In the genomic region with DNA sequence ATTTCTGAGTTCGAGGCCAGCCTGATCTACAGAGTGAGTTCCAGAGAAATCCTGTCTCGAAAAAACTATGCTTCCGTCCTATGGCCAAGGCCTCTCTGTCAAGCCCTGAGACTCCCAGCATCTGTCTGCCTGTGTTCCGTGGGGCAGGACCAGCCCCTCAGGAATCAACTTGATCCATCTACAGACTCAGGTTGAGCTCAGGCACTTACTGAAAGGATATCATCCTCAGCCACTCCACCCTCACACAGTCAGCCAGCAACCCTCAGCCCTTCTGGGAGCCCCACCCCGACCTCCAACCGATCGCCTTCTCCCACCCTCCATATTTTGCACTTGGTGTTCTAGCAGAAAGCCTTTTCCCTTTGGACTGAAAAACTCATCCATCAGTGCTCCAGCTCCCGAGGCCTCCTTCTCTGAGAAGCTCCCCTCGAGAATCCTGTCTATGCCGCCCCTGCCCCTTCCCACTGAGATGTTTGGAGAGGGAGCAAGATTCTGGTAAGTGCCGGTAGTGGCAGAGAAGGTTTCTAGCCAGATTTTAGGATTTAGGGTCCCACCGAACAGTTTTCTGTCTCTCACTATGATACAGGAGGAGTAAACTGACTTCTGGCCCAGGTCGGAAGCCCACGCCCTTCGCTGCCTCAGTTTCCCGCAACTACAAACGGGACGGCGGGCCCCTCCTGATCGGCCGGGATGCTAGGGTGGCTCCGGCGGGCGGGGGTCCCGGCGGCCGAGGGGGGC, we compare ENCODE assay signal across 8 mouse cellular contexts. TPM values are rescaled to one million over a fixed set of nuclear protein-coding genes. Genes with fewer than 3 reads are reported as not detected.
DNase-seq lines count a peak whose midpoint lies in the region; ATAC-seq and TF ChIP-seq lines count a peak whose summit lies in the region.

No protein-coding gene starts in this region.

- peak overlapping the region; percentile 95 for H3K4me2 ChIP-seq in heart, embryonic 14.5 days (ENCODE audit: low read length)
- peak overlapping the region; percentile 78 for H3K4me2 ChIP-seq in liver, postnatal 0 days (ENCODE audit: low read depth, low read length)
- H3K4me2 ChIP-seq in stomach, postnatal 0 days (replicated peaks; ENCODE audit: low read depth), result peak overlapping the region; percentile 90

- peaks cover 24% of the 10 kb centered on the region for H3K36me3 ChIP-seq in heart, embryonic 14.5 days (ENCODE audit: control insufficient read depth, insufficient read depth, low read length)
- H3K36me3 ChIP-seq in liver, postnatal 0 days (replicated peaks; ENCODE audit: insufficient read depth, low read length), result peaks cover 12% of the 10 kb centered on the region
- H3K36me3 ChIP-seq in stomach, postnatal 0 days (ENCODE audit: control insufficient read depth, insufficient read depth, low read length), result peaks cover 3% of the 10 kb centered on the region; the same call in 1 of the 2 replicates

- peak overlapping the region; percentile 72 to 80 for H3K4me3 ChIP-seq in heart, embryonic 14.5 days (ENCODE audit: control insufficient read depth in 1 of 2, insufficient read depth in 1 of 2, low read depth in 1 of 2, low read length in 2 of 2)
- peak overlapping the region; percentile 63 for H3K4me3 ChIP-seq in liver, postnatal 0 days (ENCODE audit: low read depth, low read length)
- peak overlapping the region; percentile 75 for H3K4me3 ChIP-seq in stomach, postnatal 0 days (ENCODE audit: low read depth, low read length)

- no peaks in the 10 kb centered on the region; the same call in 1 of the 2 replicates for H3K9me3 ChIP-seq in heart, embryonic 14.5 days (ENCODE audit: control insufficient read depth, low read length)
- H3K9me3 ChIP-seq in liver, postnatal 0 days (ENCODE audit: low read length), result no peaks in the 10 kb centered on the region
- H3K9me3 ChIP-seq in stomach, postnatal 0 days (ENCODE audit: control insufficient read depth, low read length), result no peaks in the 10 kb centered on the region

- TF ChIP-seq CTCF in liver, postnatal 0 days (IDR thresholded peaks at IDR 0.05; ENCODE audit: low read depth), result no peak
- TF ChIP-seq CTCF in stomach, postnatal 0 days (IDR thresholded peaks at IDR 0.05; ENCODE audit: low read depth), result no peak

- TF ChIP-seq EP300 in liver, postnatal 0 days (IDR thresholded peaks at IDR 0.05; ENCODE audit: low read depth), result no peak
- TF ChIP-seq EP300 in stomach, postnatal 0 days (optimal IDR thresholded peaks at IDR 0.05), result peak; percentile 30

- H3K9ac ChIP-seq in heart, embryonic 14.5 days (ENCODE audit: low read length), result peak overlapping the region; percentile 90
- peak overlapping the region; percentile 73 for H3K9ac ChIP-seq in liver, postnatal 0 days (replicated peaks)
- H3K9ac ChIP-seq in stomach, postnatal 0 days (ENCODE audit: low read length), result peak overlapping the region; percentile 90

- H3K27ac ChIP-seq in heart, embryonic 14.5 days (replicated peaks in 1 of 2; ENCODE audit: control insufficient read depth in 1 of 2, insufficient read depth in 1 of 2, low read depth in 2 of 2, low read length in 2 of 2), result peak overlapping the region; percentile 83 to 97
- peak overlapping the region; percentile 78 for H3K27ac ChIP-seq in liver, postnatal 0 days (ENCODE audit: low read depth)
- H3K27ac ChIP-seq in stomach, postnatal 0 days (replicated peaks), result peak overlapping the region; percentile 98

- DNase-seq in 3134 (ENCODE audit: extremely low read depth, insufficient read length, low spot score) (peak; percentile 66), 416B (ENCODE audit: low read depth) (peak; percentile 22)
- no peak for DNase-seq in liver, postnatal 0 days
- no peak for DNase-seq in stomach, postnatal 0 days (ENCODE audit: low spot score)
- no peak for DNase-seq in layer of hippocampus, postnatal 25 days (ENCODE audit: extremely low spot score in 1 of 2, low spot score in 1 of 2)
- DNase-seq in cerebellum, adult 11 months, result no peak
- DNase-seq in adrenal gland, postnatal 4 days (ENCODE audit: low spot score in 2 of 2), result no peak

- H3K27me3 ChIP-seq in heart, embryonic 14.5 days (ENCODE audit: control insufficient read depth, insufficient read depth, low read length), result no peaks in the 10 kb centered on the region
- peaks cover 14% of the 10 kb centered on the region for H3K27me3 ChIP-seq in liver, postnatal 0 days (ENCODE audit: insufficient read depth, low read length)
- no peaks in the 10 kb centered on the region for H3K27me3 ChIP-seq in stomach, postnatal 0 days (ENCODE audit: control insufficient read depth, insufficient read depth, low read length)

- ATAC-seq in heart, embryonic 14.5 days (ENCODE audit: insufficient number of reproducible peaks, insufficient read depth, low FRiP score, low read depth), result no peak
- no peak for ATAC-seq in liver, postnatal 0 days
- no peak for ATAC-seq in stomach, postnatal 0 days (ENCODE audit: low FRiP score, low TSS enrichment)

- 8% methylated on average over 27 of the region's 27 CpGs for WGBS in heart, embryonic 14.5 days
- 15% methylated on average over 27 of the region's 27 CpGs for WGBS in liver, postnatal 0 days (ENCODE audit: insufficient replicate concordance)
- WGBS in stomach, postnatal 0 days, result 11% methylated on average over 27 of the region's 27 CpGs

- H3K4me1 ChIP-seq in heart, embryonic 14.5 days (ENCODE audit: control insufficient read depth in 2 of 2, insufficient read depth in 2 of 2, low read length in 2 of 2), result peaks cover 34 to 47% of the 10 kb centered on the region in 2 experiments
- peaks cover 37% of the 10 kb centered on the region for H3K4me1 ChIP-seq in liver, postnatal 0 days (ENCODE audit: insufficient read depth)
- peaks cover 8% of the 10 kb centered on the region for H3K4me1 ChIP-seq in stomach, postnatal 0 days (replicated peaks; ENCODE audit: control insufficient read depth, insufficient read depth)

RNA-seq across cellular contexts. Expression of gene Cnn2, which starts 0.4 kb away (rescaled TPM):
- polyA plus RNA-seq in heart, embryonic 14.5 days (2014; fragmentation: Nextera tagmentation; extraction: Ambion mirVana), result 265 and 275 TPM in 2 replicates
- polyA plus RNA-seq in liver, postnatal 0 days (2015; fragmentation: Nextera tagmentation; extraction: Ambion mirVana), result 40.7 and 42.8 TPM in 2 replicates
- polyA plus RNA-seq in stomach, postnatal 0 days (2015; fragmentation: Nextera tagmentation; extraction: Ambion mirVana), result 236 and 245 TPM in 2 replicates
- total RNA-seq in layer of hippocampus, postnatal 25 days (2021), result 1 to 10 TPM; 5.8 to 6.0 TPM
- 10 to 100 TPM; 40.9 to 48.7 TPM for total RNA-seq in adrenal gland, postnatal 4 days (2021)

RNA-seq across cellular contexts. Expression of gene Tmem259, which starts 3.8 kb away (rescaled TPM):
- 16.2 and 20.3 TPM in 2 replicates for polyA plus RNA-seq in heart, embryonic 14.5 days (2014; fragmentation: Nextera tagmentation; extraction: Ambion mirVana)
- polyA plus RNA-seq in liver, postnatal 0 days (2015; fragmentation: Nextera tagmentation; extraction: Ambion mirVana), result 13.2 and 14.5 TPM in 2 replicates
- polyA plus RNA-seq in stomach, postnatal 0 days (2015; fragmentation: Nextera tagmentation; extraction: Ambion mirVana), result 18.5 and 19.1 TPM in 2 replicates
- total RNA-seq in layer of hippocampus, postnatal 25 days (2021), result 100 to 1,000 TPM; 125 to 131 TPM
- total RNA-seq in adrenal gland, postnatal 4 days (2021), result 100 to 1,000 TPM; 146 to 147 TPM

RNA-seq across cellular contexts. Expression of gene Abca7, which starts 8.4 kb away (rescaled TPM):
- polyA plus RNA-seq in heart, embryonic 14.5 days (2014; fragmentation: Nextera tagmentation; extraction: Ambion mirVana), result 1.6 and 1.7 TPM in 2 replicates
- 2.5 and 3.1 TPM in 2 replicates for polyA plus RNA-seq in liver, postnatal 0 days (2015; fragmentation: Nextera tagmentation; extraction: Ambion mirVana)
- polyA plus RNA-seq in stomach, postnatal 0 days (2015; fragmentation: Nextera tagmentation; extraction: Ambion mirVana), result 2.6 and 3.2 TPM in 2 replicates
- 10 to 100 TPM in 1 of 2 experiments, 1 to 10 TPM in 1; 9.6 to 10.2 TPM for total RNA-seq in layer of hippocampus, postnatal 25 days (2021)
- total RNA-seq in adrenal gland, postnatal 4 days (2021), result 10 to 100 TPM; 21.9 to 23.0 TPM

RNA-seq across cellular contexts. Expression of gene Grin3b, which starts 17.4 kb away (rescaled TPM):
- 0.09 and 0.18 TPM in 2 replicates for polyA plus RNA-seq in heart, embryonic 14.5 days (2014; fragmentation: Nextera tagmentation; extraction: Ambion mirVana)
- polyA plus RNA-seq in liver, postnatal 0 days (2015; fragmentation: Nextera tagmentation; extraction: Ambion mirVana), result 0.05 TPM in 1 of 2 replicates, not detected in the other
- 0.17 and 0.18 TPM in 2 replicates for polyA plus RNA-seq in stomach, postnatal 0 days (2015; fragmentation: Nextera tagmentation; extraction: Ambion mirVana)
- total RNA-seq in layer of hippocampus, postnatal 25 days (2021), result under 1 TPM; 0.12 to 0.15 TPM
- under 1 TPM; 0.25 to 0.39 TPM for total RNA-seq in adrenal gland, postnatal 4 days (2021)

RNA-seq across cellular contexts. Expression of gene Wdr18, which starts 28.0 kb away (rescaled TPM):
- polyA plus RNA-seq in heart, embryonic 14.5 days (2014; fragmentation: Nextera tagmentation; extraction: Ambion mirVana), result 73.2 and 84.4 TPM in 2 replicates
- 40.7 and 41.2 TPM in 2 replicates for polyA plus RNA-seq in liver, postnatal 0 days (2015; fragmentation: Nextera tagmentation; extraction: Ambion mirVana)
- 46.9 and 50.3 TPM in 2 replicates for polyA plus RNA-seq in stomach, postnatal 0 days (2015; fragmentation: Nextera tagmentation; extraction: Ambion mirVana)
- 10 to 100 TPM; 42.9 to 45.8 TPM for total RNA-seq in layer of hippocampus, postnatal 25 days (2021)
- 10 to 100 TPM; 42.6 to 45.3 TPM for total RNA-seq in adrenal gland, postnatal 4 days (2021)

Comparison
In these comparisons a context has a peak if more than half of its experiments do, and no peak if none do; other contexts are left out.
1. DNase-seq: peak in 3134 (single experiment) and 416B (single experiment); none in liver, postnatal 0 days (single experiment), stomach, postnatal 0 days (single experiment), layer of hippocampus, postnatal 25 days (0 of 2), cerebellum, adult 11 months (single experiment) and adrenal gland, postnatal 4 days (0 of 2).
2. Peak in every context shown above with its lines, with median percentiles within 50 percentile points of each other: H3K27ac ChIP-seq, H3K4me2 ChIP-seq, H3K4me3 ChIP-seq and H3K9ac ChIP-seq.